Mouse (Mus musculus) kidney, adult 2 months (tissue): ENCODE measurements around the gene Nav2.

Experiments
- CTCF ChIP-seq: fragments of 200-500 bp; conservative IDR thresholded peaks from 2 replicates; pipeline ENCODE4 v1.5.1; 2011; ENCODE audit warnings: low read depth, mild to moderate bottlenecking, control low read depth, low read length, moderate library complexity, mixed read lengths; ENCODE audit not compliant: insufficient read depth, insufficient read length
- POLR2A ChIP-seq: fragments of 200-500 bp; IDR thresholded peaks from one replicate; pipeline ENCODE4 v1.6.1; 2011; ENCODE audit warnings: low read depth, low read length, control low read depth

- no peak for TF ChIP-seq CTCF
- TF ChIP-seq POLR2A: no peak
Observed at GRCm38 (mm10) chr7:49046347-49046989, 138.0 kb downstream of the Nav2 start.
